Mouse (Mus musculus): ENCODE measurements around the gene Gap43.
"Not testable (repeated sequence)": the region's sequence is repeated elsewhere in the genome, so short reads cannot be mapped to it uniquely, and the experiment has no call there.

DNA sequence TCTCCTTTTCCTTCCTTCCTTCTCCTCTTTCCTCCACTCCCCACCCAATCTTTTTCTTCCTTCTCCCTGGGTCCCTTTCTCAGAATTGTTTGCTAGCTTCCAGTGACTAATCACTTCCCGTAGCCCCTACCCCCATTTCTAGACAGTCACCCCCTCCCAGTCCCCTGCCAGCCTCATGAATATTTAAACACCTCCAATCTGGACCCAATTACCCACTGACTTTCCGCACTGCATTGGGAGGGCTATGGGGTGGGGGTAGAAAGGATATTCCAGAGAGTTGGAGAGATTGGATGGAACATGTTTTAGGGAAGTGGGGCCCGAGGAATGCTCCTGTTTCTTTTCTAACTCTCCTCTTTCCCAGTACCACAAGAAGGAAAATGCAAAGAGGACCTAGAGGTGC is 414 bp upstream of the Gap43 start:
- TF ChIP-seq CTCF (conservative IDR thresholded peaks at IDR 0.05 in 1 of 2, IDR thresholded peaks at IDR 0.05 in 1 of 2; ENCODE audit: low read depth in 2 of 2, low read length in 2 of 2); TBP (conservative IDR thresholded peaks at IDR 0.05; ENCODE audit: low read depth, low read length); UBTF (IDR thresholded peaks at IDR 0.05; ENCODE audit: low read depth, low read length); USF1 (IDR thresholded peaks at IDR 0.05; ENCODE audit: low read depth, low read length): not testable (repeated sequence)
